Mouse (Mus musculus) kidney, postnatal 4 days (tissue): ENCODE measurements around the gene Gm45213.
"Not testable (repeated sequence)": the region's sequence is repeated elsewhere in the genome, so short reads cannot be mapped to it uniquely, and the experiment has no call there.

Experiments used
- DNase-seq, 2 experiments: peaks; one replicate each; pipeline ENCODE4 v3.0.0; 2021; ENCODE audit warnings: mixed read lengths in 2 of 2

The Gm45213 gene

DNA sequence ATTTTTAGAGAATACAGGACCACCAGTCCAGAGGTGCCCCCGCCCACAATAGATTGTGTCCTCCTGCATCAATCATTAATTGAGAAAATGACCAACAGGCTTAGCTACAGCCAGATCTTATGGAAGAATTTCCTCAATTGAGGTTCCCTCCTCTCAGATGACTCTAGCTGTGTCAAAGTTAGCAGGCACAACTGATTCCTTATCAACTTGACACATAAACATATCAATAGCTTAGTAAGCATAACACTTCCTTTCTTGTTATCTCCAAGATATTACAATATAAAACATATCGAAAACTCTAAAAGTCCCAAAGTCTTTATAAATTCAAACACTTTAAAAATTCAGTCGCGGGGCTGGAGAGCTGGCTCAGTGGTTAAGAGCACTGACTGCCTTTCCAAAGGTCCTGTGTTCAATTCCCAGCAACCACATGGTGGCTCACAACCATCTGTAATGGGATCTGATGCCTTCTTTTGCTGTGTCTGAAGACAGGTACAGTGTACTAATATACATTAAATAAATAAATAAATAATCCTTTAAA is 10.6 kb downstream of the Gm45213 start:
- DNase-seq, result no peak

DNA sequence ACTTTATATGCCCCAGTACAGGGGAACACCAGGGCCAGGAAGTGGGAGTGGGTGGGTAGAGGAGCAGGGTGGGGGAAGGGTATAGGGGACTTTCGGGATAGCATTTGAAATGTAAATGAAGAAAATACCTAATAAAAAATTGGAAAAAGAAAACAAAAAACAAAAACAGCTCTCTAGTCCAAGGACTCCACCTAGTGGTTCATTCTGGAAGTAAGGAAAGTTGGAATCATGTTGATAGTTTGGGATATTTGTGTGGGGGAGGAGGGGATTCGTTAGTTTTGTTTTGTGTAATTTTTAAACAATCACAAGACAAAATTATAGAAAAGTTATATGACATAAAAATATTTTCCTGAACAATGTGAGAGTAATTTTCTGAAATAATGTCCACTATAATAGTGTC is 12.0 kb downstream of the Gm45213 start:
- DNase-seq, result not testable (repeated sequence)

DNA sequence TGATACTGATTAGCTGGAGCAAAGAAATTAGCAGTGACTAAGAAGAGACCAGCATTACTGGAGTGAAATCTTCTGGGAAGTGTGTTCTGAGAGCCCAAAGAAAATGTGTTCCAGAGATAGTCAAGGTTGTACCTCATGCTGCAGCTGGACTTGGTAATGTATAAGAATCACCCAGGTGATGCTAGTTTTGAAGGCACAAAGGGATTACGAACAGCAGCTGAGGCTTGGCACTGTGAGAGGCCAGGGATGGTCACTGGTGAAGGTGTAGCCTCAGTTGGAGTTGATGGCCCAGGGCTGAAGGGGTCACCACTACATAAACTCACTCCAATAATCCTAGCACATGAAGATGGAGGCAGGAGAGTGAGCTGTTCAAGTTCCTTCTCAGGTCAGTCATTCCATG is 15.3 kb downstream of the Gm45213 start, which contains the start of gene Snrpa1:
TSS of gene Snrpa1 (plus strand) at position 301 of the 400 bp plus-strand sequence.
- DNase-seq, result no peak

DNA sequence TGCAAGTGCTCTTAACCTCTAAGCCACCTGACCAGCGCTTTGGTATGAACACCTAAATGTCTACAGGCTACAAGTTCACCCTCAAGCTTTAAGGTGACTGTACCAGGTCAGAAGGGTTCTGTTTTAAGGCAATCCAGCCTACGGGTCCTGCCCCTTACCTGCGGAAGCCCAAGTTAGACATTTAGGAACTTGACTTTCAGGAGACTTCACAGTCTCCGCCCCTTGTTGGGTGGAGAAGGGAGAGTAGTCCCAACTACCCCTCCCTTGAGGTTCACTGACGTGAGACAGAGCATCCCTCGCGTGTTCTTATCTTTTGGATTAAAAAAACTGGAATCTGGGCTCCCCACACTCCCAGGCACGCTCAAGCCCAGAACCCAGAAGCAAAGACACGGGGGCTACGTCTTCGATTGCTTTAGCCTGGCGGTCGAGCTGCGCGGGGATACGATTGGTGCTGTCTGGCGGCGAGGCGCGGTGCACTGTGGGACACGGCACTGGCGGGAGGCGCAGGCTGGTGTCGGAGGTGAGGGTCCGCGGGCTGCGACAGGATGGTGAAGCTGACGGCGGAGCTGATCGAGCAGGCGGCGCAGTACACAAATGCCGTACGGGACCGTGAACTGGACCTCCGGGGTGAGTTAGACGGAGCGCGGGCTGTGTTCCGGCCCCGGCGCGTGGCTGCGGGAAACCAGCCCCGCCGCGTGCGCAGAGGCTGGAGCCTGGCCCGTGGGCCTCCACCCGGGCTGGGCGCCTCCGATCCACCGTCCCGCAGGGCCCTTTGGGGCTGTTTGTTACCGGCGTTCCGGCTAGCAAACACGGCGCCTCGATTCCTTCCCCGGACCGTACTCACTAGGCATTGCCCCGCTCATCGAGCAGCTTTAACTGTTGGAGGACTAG is 16.9 kb downstream of the Gm45213 start:
- peak; percentile 92 to 94 for DNase-seq

DNA sequence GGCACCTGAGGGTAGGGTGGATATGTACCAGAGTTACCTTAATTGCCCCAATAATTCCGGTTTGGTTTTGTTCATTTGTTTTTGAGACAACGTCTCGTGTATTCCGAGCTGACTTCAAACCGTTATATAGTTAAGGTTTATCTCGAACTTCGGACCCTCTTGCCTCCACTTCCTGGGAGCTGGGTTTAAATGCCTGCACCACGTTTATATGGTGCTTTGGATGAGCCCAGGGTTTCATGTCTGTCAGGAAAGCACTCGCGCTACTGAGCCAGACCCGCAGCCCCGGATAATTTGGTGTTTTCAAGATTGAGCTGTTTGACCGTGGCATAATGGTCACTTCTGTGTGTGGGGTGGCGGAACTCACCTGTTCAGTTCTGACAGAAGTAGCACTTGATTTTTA is 17.7 kb downstream of the Gm45213 start:
- DNase-seq, result no peak

DNA sequence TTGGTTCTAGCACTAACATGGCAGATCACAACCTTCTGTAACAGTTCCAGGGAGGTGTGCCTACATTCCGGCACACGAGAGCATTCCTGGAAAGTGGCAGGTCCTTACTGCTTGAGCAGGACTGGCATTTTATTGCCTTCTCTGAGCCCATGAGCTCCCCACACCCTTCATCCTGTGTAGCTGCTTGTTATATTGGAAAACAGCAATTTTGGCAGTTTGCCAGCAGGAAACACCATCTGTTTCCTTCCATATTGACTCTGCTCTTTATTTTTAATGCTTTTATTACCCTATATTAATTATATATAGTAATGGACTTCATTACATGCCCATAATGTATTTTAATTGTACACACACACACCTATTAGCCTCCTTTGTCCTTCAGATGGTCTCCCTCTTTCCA is 33.0 kb downstream of the Gm45213 start:
- DNase-seq, result peak in 1 of 2 experiments; percentile 29

DNA sequence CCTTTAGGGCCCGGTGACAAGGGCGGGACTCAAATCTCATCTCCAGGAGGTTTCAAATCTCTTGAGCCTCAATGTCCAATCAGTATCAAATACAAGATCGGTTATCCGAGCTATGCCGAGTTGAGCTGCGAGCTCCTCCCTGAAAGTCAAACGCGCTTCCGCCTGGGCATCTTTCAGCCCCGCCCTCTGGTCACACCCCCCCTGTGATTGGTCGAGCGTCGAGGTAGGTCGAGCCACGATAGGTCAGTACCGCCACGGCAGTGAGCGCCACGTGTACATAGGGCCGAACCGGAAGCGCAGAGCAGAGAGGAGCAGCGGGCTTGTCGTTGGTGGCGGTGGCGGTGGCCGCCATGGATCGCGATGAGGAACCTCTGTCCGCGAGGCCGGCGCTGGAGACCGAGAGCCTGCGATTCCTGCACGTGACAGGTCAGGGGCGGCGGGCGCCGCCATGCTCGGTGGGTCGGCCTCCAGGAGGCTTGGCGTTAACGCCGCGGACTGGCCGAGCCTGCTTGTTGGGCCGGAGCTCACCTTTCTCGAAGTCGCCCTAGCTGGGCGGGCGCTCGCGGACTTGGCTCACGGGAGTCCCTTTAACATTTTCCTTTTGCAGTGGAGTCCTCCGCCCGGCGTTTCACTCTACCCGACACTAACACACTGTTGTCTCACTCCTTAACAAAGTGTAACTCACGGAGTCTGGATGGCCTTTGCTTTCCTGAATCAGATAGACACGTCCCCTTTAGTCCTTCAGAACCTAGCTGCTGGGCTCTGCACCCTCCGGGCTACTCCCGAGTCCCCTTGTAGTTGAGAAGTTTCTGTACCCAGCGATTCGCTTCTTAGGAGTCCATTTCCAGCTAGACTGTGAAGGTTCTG is 36.2 kb downstream of the Gm45213 start, which contains the start of gene Selenos:
TSS of gene Selenos (plus strand) at position 286 of the 867 bp plus-strand sequence.
- DNase-seq, result peak; percentile 97 to 98

DNA sequence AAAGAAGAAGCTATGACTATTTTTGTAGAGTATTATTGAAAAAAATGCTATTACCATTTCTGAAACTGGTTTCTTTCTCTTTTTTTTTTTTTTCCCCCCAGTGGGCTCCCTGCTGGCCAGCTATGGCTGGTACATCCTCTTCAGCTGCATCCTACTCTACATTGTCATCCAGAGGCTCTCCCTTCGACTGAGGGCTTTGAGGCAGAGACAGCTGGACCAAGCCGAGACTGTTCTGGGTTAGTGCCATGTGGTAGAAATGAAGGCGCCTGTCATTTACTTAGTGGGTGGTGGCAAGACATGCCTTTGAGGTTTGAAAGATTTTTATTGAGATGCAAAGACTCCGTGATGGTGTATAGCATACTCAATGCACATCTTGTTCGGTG is 36.8 kb downstream of the Gm45213 start:
- peak in 1 of 2 experiments; percentile 21 for DNase-seq

DNA sequence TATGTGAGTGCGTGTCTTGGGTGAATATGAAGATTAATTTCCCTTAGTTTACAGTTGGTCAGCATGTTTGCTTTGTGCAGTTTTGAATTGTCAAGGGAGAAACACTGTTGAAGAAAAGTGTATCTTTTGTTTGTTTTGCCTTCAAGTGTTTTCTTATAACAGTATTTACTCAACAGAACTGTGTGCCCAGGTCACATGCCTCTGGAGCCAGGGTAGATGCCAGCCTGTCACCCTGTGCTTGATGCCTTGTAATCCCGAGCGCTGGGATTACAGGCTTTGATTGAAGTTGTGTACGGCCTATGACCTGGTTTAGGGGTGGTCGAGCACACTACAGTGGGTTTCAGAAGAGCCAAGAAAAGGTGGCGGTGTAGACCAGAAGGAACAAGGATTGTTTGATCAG is 40.4 kb downstream of the Gm45213 start:
- DNase-seq, result no peak

DNA sequence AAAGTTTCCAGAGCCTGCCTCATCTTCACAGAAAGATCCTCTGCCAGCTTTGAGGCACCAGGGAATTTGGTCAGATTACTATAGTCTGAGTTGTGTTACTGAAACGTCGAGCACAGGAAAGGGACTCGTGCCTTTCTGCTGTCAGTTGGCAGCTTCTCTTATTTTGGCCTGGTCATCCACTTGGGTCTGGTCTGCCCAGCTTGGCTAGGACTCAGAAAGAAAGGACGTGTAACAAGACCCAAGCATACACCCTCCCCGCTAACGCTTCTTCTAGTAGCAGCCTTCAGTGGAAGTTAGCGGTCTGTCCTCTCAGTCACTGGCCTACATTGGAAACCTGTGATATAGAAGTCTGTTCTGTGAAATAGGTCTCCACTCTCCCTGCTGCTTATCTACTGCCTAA is 41.1 kb downstream of the Gm45213 start:
- no peak for DNase-seq

DNA sequence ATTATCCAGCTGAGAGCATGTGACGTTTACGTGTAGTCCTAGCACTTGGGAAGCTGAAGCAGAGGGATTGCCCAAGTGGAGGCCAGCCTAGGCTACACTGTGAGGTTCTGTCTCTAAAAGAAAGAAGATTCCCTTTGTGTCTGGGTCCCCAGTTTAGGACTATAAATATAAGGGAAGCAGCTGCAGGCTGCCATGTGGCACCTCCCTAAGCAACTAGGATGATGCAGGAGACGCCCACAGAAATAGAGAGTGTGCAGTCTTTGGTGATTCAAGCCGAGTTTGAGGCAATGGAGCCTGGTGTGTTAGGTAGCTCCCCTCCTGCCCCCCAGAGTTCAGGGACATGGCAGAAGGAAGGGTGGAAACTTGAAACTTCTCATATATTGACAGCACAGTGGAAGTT is 44.2 kb downstream of the Gm45213 start:
- DNase-seq, result no peak

DNA sequence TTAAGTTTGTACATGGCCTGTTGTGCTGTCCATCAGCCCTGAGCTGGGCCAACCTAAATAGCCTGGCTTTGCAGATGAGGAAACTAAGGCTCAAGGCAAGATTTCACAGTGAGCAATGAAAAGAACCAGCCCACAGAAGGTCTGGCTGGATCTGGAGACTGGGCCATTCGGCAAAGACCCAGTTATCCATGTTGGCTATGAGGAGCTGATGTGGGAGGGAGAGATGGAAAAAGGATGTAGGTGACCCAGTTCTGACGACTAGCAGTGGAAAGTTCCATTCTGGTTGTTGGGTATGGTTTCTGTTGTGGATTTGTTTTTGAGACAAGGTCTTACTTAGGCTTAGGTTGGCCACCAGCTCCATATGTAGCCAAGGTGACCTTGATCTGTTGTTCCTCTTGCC is 44.7 kb downstream of the Gm45213 start:
- DNase-seq, result no peak

DNA sequence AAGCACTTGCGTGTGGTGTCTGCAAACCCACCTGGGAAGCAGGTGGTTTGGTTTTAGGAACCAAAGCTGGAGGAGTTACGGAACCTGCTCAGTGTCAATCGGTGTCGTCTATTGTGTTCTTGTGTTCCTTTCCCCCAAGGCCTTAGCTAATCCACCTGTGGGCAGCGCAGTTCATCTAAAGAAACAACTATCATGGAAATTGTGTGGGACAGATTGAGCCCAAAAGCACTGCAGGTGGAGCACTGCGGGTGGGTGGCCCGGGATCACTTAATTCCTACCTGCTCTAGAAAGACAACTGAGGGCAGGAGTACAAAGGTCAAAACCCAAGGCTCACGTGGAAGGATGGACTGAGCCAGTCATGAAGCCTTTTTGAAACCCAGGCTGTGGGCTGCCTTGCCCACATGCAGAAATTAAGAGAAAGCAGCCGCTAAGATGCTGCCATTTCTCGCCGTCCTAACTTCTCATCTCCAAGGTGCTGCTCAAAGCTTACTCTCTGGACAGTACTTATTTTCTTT is 47.3 kb downstream of the Gm45213 start:
- DNase-seq, result no peak

DNA sequence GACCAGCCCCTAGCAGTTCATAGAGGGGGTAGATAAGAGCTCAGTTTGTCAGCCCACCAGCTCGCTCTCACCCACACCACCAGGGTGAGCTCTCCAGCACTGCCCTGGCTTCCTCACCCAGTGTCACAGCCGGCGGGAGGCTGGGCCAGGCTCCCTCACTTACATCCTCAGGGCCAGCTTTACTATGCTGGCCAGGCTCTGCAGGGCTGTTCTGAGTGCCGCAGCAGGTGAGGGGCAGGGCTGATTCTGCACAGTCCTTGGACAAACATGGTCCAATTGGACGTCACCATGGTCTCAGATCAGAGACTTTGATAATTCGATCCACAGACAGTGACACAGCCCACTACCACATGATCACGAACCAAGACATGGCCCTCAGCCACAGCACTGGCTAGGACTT is 48.2 kb downstream of the Gm45213 start:
- DNase-seq, result no peak

DNA sequence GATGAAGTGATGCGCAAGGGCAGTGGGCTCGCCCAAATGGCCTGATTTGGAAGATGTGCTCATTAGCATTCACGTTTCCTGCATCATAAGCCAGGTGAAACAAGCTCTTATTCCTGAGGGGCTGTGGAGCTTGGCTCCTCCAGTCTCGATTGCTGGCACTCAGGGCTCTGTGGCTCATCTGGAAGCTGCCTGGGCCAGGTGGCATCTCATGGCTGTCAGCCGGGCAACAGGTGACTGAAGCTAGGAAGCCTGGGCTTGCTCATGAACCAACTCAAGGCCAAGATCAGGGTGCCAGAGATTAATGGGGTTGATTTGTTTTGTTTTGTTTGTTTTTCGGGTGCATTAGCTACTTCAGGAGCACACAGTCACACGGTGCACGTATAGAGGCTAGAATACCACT is 49.3 kb downstream of the Gm45213 start:
- no peak for DNase-seq

DNA sequence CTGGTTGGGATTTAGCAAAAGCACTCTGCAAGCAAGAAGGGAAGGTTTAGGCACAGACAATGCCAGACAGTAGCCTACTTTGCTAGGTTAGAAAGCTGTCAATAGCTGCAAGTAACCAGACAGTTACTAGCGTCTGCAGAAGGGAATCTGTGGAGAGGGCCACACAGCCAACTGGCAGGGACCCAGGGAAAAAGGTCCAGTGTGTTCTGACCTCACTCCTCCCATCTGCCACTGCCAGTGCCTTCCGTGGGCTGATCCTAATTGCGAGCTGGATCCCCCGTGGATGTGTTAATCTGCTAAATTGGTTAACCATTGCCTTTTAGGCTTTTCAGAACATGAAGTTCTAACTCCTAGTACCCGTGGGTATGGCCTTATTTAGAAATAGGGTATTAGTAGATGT is 50.7 kb downstream of the Gm45213 start:
- DNase-seq, result no peak

DNA sequence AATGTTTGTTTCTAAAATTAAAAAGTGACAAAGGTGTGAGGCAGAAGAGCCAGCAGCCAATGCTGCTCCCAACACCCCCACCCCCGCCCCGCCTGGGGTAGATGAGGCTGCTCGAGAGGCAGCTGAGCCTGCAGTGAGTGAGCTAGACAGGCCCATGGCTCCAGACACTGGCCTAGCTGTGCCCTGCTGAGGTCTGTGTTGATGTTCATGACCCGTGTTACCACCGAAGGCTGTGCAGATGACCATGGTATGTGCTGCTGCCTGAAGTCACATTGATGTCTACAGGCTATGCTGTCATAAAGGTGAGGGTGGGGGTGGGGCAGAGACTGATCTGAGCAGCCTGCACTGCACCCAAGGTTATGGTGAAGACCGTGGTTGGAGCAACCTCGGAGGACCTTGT is 55.4 kb downstream of the Gm45213 start:
- no peak for DNase-seq

DNA sequence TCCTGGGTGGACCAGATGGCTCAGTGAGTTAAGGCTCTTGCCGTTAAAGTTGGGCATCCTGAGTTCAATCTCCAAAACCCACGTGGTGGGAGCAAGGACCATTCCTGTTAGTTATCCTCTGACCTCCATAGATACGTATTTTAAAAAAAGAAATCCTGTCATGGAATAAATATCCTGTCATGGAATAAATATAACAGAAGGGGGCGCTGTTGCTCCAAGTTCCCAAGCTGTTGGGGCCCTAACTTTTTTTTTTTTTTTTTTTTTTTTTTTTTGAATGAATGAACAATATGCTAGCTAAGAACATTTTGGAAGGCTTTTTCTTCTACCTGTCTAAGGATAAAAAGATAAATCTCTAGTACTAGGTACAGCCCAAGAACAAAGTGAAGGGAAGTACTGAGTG is 58.5 kb downstream of the Gm45213 start:
- no peak for DNase-seq

DNA sequence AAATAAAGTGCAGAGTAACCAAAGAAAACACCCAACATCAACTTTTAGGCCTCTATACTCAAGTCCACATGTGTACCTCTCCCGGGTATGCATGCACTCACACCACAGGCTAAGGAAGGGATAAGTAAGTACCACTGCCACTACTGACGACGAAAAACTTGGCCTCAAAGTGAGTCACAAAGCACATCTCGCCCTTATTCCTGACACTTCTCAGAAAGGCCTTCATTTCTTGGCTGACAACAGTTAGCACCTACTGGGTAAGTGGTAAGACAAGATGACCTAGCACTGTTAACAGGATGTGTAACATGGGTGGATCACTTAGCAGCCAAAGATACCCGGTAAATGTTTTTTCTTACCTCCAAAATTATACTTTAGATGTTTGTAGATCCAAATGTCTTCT is 61.1 kb downstream of the Gm45213 start:
- no peak for DNase-seq

DNA sequence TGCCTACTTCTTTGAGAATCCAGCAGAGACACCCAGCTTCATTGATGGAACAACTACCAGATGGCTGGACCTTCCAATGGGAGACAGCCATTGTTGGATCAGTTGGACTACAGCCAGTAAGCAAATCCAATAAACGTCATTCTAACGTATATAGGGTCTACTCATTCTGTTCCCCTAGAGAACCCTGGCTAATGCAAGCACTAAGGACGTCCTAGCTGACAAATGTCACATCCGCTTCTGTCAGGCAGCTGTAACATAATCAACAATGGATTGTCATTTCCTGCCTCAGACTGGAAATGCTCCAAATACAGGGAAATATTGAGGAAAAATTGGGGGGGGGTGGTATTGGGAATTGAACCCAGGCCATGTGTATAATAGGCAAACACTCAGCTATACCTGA is 62.4 kb downstream of the Gm45213 start:
- no peak for DNase-seq

DNA sequence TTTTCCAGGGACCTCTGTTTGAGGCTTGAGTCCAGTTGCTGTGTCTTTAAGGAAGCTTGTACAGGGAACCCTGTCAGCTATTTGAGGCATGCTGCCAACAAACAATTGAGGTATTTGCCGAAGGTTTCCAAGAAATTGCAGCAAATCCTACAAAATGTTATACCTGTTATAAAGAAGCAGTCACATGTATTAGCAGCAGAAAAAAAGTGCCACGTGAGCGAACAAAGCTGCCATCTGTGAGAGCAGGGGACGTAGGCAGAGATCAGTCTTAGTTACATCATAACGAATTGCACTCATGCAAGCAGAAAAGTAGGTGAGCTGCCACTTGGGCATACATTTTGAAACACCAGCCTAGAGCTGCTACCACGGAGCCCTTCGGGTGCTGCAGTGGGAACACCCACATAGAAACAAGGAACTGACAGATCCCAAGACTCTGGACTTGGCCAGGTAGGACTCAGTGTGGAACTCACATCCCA is 63.2 kb downstream of the Gm45213 start:
- DNase-seq, result no peak

DNA sequence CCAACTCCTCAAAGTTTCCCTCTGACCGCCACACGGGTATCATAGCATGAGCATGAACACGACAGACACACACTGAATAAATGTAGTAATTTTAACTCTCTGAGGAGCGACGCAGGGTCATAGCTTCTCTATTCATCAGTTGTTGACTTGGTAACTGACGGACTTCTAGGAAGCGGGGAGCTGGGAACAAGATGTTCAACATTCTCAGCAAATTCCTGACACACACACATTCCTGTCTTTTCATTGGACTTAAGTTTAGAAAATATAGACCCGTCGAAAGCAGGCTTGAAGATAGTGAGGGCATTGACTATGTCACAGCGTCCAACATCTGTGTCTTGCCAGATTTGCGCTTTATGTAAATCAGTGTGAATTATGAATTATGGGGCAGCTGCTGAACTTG is 63.8 kb downstream of the Gm45213 start:
- no peak for DNase-seq

DNA sequence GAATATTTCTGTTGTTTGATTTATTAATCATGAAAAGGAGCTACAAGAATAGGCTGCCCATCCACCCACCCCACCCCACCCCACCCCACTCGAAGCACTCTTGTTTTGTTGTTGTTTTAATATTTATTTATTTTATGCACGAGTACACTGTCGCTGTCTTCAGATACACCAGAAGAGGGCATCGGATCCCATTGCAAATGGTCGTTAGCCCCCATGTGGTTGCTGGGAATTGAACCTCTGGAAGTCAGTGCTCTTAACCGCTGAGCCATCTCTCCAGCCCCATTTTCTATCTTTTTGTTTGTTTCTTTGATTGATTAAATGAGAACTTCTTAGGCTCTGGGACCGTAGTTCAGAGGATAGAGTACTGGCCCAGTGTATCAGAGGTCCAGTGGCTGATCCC is 64.5 kb downstream of the Gm45213 start:
- peak; percentile 39 to 56 for DNase-seq
